Mouse (Mus musculus) CH12.LX (cell line): ENCODE results near the gene Gstm6. TPM values are rescaled to one million over a fixed set of nuclear protein-coding genes. Genes with fewer than 3 reads are reported as not detected.

Source experiments
- DNase-seq: peaks from one replicate; pipeline ENCODE4 v3.0.0-alpha.2; 2013; ENCODE audit errors: extremely low read depth
- H3K27ac ChIP-seq: 2 replicates; pipeline ENCODE4 v1.5.1; 2012; ENCODE audit warnings: low read depth, mild to moderate bottlenecking, control low read depth, moderate library complexity; ENCODE audit not compliant: insufficient read depth
- H3K27me3 ChIP-seq: replicated peaks from 2 replicates; pipeline ENCODE3; 2012; ENCODE audit warnings: inconsistent platforms
- H3K36me3 ChIP-seq, 2 experiments: replicated peaks in 1 of 2; 2 replicates each; pipeline versions ENCODE3 to v1.6.1; 2012; ENCODE audit warnings: inconsistent platforms in 1 of 2, low read length in 1 of 2, mild to moderate bottlenecking in 1 of 2, mixed read lengths in 1 of 2, moderate library complexity in 1 of 2; ENCODE audit not compliant: control insufficient read depth in 1 of 2, insufficient read depth in 1 of 2
- H3K4me1 ChIP-seq, 2 experiments: 2 replicates each; pipeline ENCODE4 v1.6.1; 2012; ENCODE audit warnings: inconsistent platforms in 1 of 2, moderate library complexity in 1 of 2; ENCODE audit not compliant: insufficient read depth in 2 of 2, control insufficient read depth in 1 of 2
- H3K4me2 ChIP-seq: 2 replicates; pipeline ENCODE4 v1.6.1; 2012; ENCODE audit warnings: low read depth, mild to moderate bottlenecking, control low read depth; ENCODE audit not compliant: poor library complexity, insufficient read depth, severe bottlenecking
- H3K4me3 ChIP-seq, 3 experiments: fragments of 150-350 bp in 1 of 3; sonication (generic) in 1 of 3; replicated peaks in 1 of 3; 2 replicates each; pipeline versions ENCODE3 to v1.5.1; 2011 to 2012; ENCODE audit warnings: low read depth in 2 of 3, low read length in 2 of 3, mild to moderate bottlenecking in 2 of 3, moderate library complexity in 2 of 3, control low read depth in 1 of 3, improper control_type of control experiment in 1 of 3, inconsistent platforms in 1 of 3, mixed read lengths in 1 of 3; ENCODE audit not compliant: poor library complexity in 1 of 3
- H3K79me2 ChIP-seq: replicated peaks from 2 replicates; pipeline ENCODE4 v1.6.1; 2012; ENCODE audit warnings: mild to moderate bottlenecking, moderate library complexity; ENCODE audit not compliant: control insufficient read depth, poor library complexity, insufficient read depth, severe bottlenecking; ENCODE audit errors: extremely low read depth
- H3K9ac ChIP-seq: 2 replicates; pipeline ENCODE4 v1.6.1; 2012; ENCODE audit warnings: low read depth, mild to moderate bottlenecking, control low read depth, moderate library complexity; ENCODE audit not compliant: insufficient read depth
- H3K9me3 ChIP-seq: replicated peaks from 2 replicates; pipeline ENCODE3; 2012; ENCODE audit warnings: low read length, inconsistent platforms, mixed read lengths
- BHLHE40 ChIP-seq: IDR thresholded peaks from 2 replicates; pipeline ENCODE4 v1.6.1; 2011; ENCODE audit warnings: mild to moderate bottlenecking, low read depth, low read length, improper control_type of control experiment
- CHD1 ChIP-seq: IDR thresholded peaks from 2 replicates; pipeline ENCODE4 v1.6.1; 2012; ENCODE audit warnings: low read depth, low read length, improper control_type of control experiment, inconsistent platforms
- CHD2 ChIP-seq: IDR thresholded peaks from 2 replicates; pipeline ENCODE4 v1.6.1; 2011; ENCODE audit warnings: low read length, improper control_type of control experiment
- CTCF ChIP-seq, 2 experiments: IDR thresholded peaks in 1 of 2; conservative IDR thresholded peaks in 1 of 2; 2 replicates each; pipeline ENCODE4 v1.5.1; 2011 to 2012; ENCODE audit warnings: low read depth in 2 of 2, low read length in 2 of 2, improper control_type of control experiment in 1 of 2, inconsistent platforms in 1 of 2, mild to moderate bottlenecking in 1 of 2, moderate library complexity in 1 of 2
- GABPA ChIP-seq: IDR thresholded peaks from 2 replicates; pipeline ENCODE4 v1.6.1; 2012; ENCODE audit warnings: low read depth, low read length, improper control_type of control experiment, inconsistent platforms; ENCODE audit not compliant: insufficient replicate concordance
- HCFC1 ChIP-seq: IDR thresholded peaks from 2 replicates; pipeline ENCODE4 v1.6.1; 2012; ENCODE audit warnings: low read depth, mild to moderate bottlenecking, inconsistent platforms, low read length, improper control_type of control experiment
- IRF4 ChIP-seq: IDR thresholded peaks from 2 replicates; pipeline ENCODE4 v1.6.1; 2014; ENCODE audit warnings: low read depth, mild to moderate bottlenecking, inconsistent platforms, low read length, improper control_type of control experiment
- JUN ChIP-seq: IDR thresholded peaks from 2 replicates; pipeline ENCODE4 v1.6.1; 2011; ENCODE audit warnings: low read depth, mild to moderate bottlenecking, low read length, improper control_type of control experiment, moderate library complexity; ENCODE audit not compliant: insufficient read depth
- JUND ChIP-seq: conservative IDR thresholded peaks from 2 replicates; pipeline ENCODE4 v1.6.1; 2011; ENCODE audit warnings: low read depth, low read length, improper control_type of control experiment
- MAZ ChIP-seq: IDR thresholded peaks from 2 replicates; pipeline ENCODE4 v1.6.1; 2012; ENCODE audit warnings: low read depth, mild to moderate bottlenecking, inconsistent platforms, low read length, improper control_type of control experiment, moderate library complexity
- MEF2A ChIP-seq: IDR thresholded peaks from 2 replicates; pipeline ENCODE4 v1.6.1; 2014; ENCODE audit warnings: low read depth, mild to moderate bottlenecking, inconsistent platforms, low read length, improper control_type of control experiment, borderline replicate concordance
- NELFE ChIP-seq: IDR thresholded peaks from 2 replicates; pipeline ENCODE4 v1.6.1; 2011; ENCODE audit warnings: low read depth, low read length, improper control_type of control experiment
- POLR2A ChIP-seq: IDR thresholded peaks from 2 replicates; pipeline ENCODE4 v1.6.1; 2011; ENCODE audit warnings: low read depth, mild to moderate bottlenecking, improper control_type of control experiment, low read length
- POLR2AphosphoS2 ChIP-seq: IDR thresholded peaks from 2 replicates; pipeline ENCODE4 v1.6.1; 2011; ENCODE audit warnings: low read depth, low read length, improper control_type of control experiment
- RAD21 ChIP-seq: IDR thresholded peaks from 2 replicates; pipeline ENCODE4 v1.6.1; 2011; ENCODE audit warnings: low read depth, mild to moderate bottlenecking, low read length, improper control_type of control experiment, moderate library complexity
- RCOR1 ChIP-seq: conservative IDR thresholded peaks from 2 replicates; pipeline ENCODE4 v1.6.1; 2012; ENCODE audit warnings: low read depth, mild to moderate bottlenecking, inconsistent platforms, low read length, improper control_type of control experiment
- SMC3 ChIP-seq: IDR thresholded peaks from 2 replicates; pipeline ENCODE4 v1.6.1; 2011; ENCODE audit warnings: low read depth, low read length, improper control_type of control experiment
- TBP ChIP-seq: conservative IDR thresholded peaks from 2 replicates; pipeline ENCODE4 v1.6.1; 2011; ENCODE audit warnings: low read depth, low read length, improper control_type of control experiment
- USF1 ChIP-seq: IDR thresholded peaks from 2 replicates; pipeline ENCODE4 v1.6.1; 2014; ENCODE audit warnings: low read depth, mild to moderate bottlenecking, inconsistent platforms, low read length, improper control_type of control experiment
- USF2 ChIP-seq: conservative IDR thresholded peaks from 2 replicates; pipeline ENCODE4 v1.6.1; 2011; ENCODE audit warnings: low read depth, low read length, improper control_type of control experiment
- ZC3H11A ChIP-seq: IDR thresholded peaks from 2 replicates; pipeline ENCODE4 v1.6.1; 2012; ENCODE audit warnings: low read depth, mild to moderate bottlenecking, inconsistent platforms, low read length, improper control_type of control experiment
- ZKSCAN1 ChIP-seq: IDR thresholded peaks from 2 replicates; pipeline ENCODE4 v1.6.1; 2012; ENCODE audit warnings: low read depth, inconsistent platforms, low read length, improper control_type of control experiment, borderline replicate concordance
- dilution Hi-C: fragments of 300-500 bp; cut with MboI; formaldehyde crosslinking; loops from 2 replicates; pipeline ENCODE4 v1.14.3; 2020; ENCODE audit warnings: low sequenced_read_pairs; ENCODE audit not compliant: extremely low pct_unique_long_range_greater_than_20kb, extremely low pct_ligation_motif_present
- in situ Hi-C: fragments of 300-500 bp; cut with MboI; formaldehyde crosslinking; loops from 3 replicates; pipeline ENCODE4 v1.14.3; 2019; ENCODE audit warnings: low sequenced_read_pairs, low pct_ligation_motif_present, low pct_unique_long_range_greater_than_20kb, mixed read lengths
- polyA plus RNA-seq: library from polyadenylated mRNA; unstranded; fragments of >175 nt; gene quantifications from 2 replicates; pipeline ENCODE4 v1.2.1, GENCODE M21; 2012; ENCODE audit warnings: low read depth; ENCODE audit not compliant: insufficient read length
- total RNA-seq, 2 experiments: library from RNA; depleted of rRNA; stranded (reverse); fragments of 300-350 nt in 1 of 2; fragments of >200 nt in 1 of 2; gene quantifications; 2 replicates each; pipeline ENCODE4 v1.2.3; 2012 to 2014

Gene Gstm6
- total and polyA plus RNA-seq, 3 experiments, result 0.17 to 0.44 (median 0.35) TPM

GRCm38 (mm10) chr3:107929731-107930130 lies 13.8 kb downstream of the Gstm6 start:
- no peaks in the 10 kb centered on the region for H3K9me3 ChIP-seq
- peaks cover 2% of the 10 kb centered on the region for H3K27me3 ChIP-seq
- H3K36me3 ChIP-seq, result no peaks in the 10 kb centered on the region
- TF ChIP-seq JUN, result no peak
- no peak for TF ChIP-seq IRF4
- no peak for TF ChIP-seq BHLHE40
- no peak for TF ChIP-seq RCOR1
- no peak for TF ChIP-seq TBP
- H3K9ac ChIP-seq, result no peak overlapping the region
- H3K27ac ChIP-seq, result no peak overlapping the region
- dilution Hi-C loops, result no loop called here
- no peak overlapping the region for H3K4me3 ChIP-seq
- no peak overlapping the region for H3K4me2 ChIP-seq
- in situ Hi-C loops, result loop anchor here (10.0 kb wide), 1 partner anchor 215 kb away; the partner anchor contains the start of gene Gnai3
- no peaks in the 10 kb centered on the region for H3K79me2 ChIP-seq
- no peak for DNase-seq
- no peaks in the 10 kb centered on the region for H3K4me1 ChIP-seq

DNA sequence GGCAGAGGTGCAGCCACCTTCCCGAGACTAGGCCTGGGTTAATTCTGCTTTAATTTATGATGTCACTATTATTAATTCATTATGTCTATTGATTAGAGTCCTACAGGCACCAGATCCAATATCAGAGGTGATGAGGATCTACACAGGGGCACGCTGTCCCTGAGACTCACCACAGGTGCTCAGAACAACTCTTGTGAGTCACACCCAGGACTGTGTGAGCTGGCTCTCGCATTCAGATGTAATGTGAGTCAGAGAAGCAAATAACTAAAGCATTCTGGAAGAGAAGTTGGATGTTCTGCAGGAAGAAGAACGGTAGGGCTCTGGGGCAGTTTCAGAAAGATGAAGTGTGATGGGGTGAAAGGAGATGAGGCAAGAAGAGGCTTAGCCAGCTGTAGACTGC lies 14.3 kb downstream of the Gstm6 start:
- TF ChIP-seq CHD2 (no peak), POLR2AphosphoS2 (no peak), ZKSCAN1 (no peak), ZC3H11A (no peak), USF1 (no peak), RAD21 (no peak), POLR2A (no peak), HCFC1 (no peak), CTCF (conservative IDR thresholded peaks at IDR 0.05 in 1 of 2, IDR thresholded peaks at IDR 0.05 in 1 of 2; ENCODE audit: low read depth in 2 of 2, low read length in 2 of 2) (no peak), MAZ (no peak), SMC3 (no peak), GABPA (no peak), MEF2A (no peak), CHD1 (no peak), JUND (no peak), USF2 (no peak), NELFE (no peak)
- TF ChIP-seq, all 38 proteins: peak for 0
- H3K27ac ChIP-seq, result no peak overlapping the region
- H3K36me3 ChIP-seq, result no peaks in the 10 kb centered on the region
- H3K4me3 ChIP-seq, result no peak overlapping the region
- H3K4me1 ChIP-seq, result no peaks in the 10 kb centered on the region
- H3K27me3 ChIP-seq, result peaks cover under 1% of the 10 kb centered on the region
- DNase-seq, result no peak
- no peaks in the 10 kb centered on the region for H3K9me3 ChIP-seq
- no peaks in the 10 kb centered on the region for H3K79me2 ChIP-seq
- in situ Hi-C loops, result no loop called here
- H3K9ac ChIP-seq, result no peak overlapping the region
- dilution Hi-C loops, result no loop called here
- H3K4me2 ChIP-seq, result no peak overlapping the region
